Mouse (Mus musculus): ENCODE measurements around the gene Serf2.

Serf2 gene

DNA sequence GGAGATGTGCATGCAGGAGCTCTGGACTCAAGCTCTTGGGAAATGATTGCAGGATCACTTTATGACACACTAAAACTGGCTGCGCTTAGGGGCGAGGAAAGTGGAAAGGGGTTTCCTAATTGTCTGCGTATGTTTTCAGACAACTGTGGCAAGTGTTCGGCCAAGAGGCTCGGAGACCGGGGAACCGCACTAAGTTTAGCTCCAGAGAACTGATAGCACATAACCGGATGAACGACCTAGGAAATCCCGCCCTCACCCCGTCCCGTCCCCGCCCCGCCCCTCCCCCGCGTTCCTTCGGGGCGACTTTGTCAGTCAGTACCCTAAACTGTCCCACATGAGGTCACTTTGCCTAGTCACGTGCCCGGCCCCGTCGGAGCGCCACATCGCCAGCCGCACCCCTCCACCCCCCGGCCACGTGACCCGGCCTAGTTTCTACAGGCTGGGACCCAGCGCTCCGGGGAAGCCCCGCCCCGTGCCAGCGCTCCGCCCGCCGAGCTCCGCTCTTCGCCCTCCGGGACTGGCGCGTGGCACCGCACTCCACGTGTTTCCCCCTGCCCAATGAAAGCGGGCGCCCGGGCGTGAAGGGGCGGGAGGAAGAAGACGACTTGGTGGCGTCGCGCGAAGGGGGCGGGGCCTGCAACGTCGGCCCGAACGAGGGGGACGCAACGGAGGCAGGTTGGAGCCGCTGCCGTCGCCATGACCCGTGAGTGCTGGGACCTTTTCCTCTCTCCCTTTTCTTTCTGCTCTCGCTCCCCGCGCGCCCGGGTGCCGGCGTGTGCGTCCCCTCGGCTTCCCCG is at the start of gene Serf2:
Gene Serf2, plus strand, starts transcription at position 457 of the 797 bp plus-strand sequence.
- peak; percentile 99 for DNase-seq (ENCODE audit: low spot score)

GRCm38 (mm10) chr2:121403296-121403695 is 45.7 kb upstream of the Serf2 start:
- no peak for DNase-seq (ENCODE audit: low spot score)

- peak; percentile 35 for DNase-seq (ENCODE audit: low spot score)
These were observed 40.8 kb upstream of the Serf2 start for GRCm38 (mm10) chr2:121408160-121408559.

GRCm38 (mm10) chr2:121412843-121413386 is 36.1 kb upstream of the Serf2 start:
- DNase-seq (ENCODE audit: low spot score) = no peak

DNA sequence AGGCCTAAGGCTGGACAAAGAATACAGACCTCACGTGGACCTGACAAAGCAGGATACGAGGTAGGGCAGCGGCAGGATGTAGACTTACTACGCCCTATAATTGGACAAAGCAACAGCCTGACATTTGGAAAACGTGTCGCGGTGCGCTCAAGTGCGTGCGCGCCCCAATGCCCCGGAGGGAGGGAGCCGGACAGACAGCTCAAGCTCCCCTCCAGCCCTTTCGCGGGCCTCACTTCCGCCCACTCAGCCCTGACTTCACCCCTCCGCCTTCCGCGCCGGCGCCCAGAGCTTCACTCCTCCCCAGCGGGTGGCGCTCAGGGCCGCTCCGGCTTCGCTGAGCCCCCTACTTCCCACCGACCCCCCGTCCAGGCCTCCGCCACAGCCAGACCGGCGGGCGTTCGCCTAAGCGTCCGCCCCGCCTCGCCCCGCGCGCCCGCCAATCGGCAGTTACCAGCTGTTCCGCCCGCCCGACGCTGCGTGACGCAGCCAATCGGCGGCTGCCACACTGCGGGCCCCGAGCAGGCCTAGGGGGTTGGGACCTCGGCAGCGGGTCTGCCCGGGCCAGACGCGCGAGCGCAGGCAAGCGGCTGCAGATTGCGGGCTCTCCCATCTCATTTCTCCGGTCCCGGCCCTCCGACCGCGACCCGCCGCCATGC is 35.5 kb upstream of the Serf2 start, which contains the start of the genes Pdia3 and Catsper2:
Gene Pdia3, plus strand, starts transcription at position 389 of the 656 bp plus-strand sequence.
Gene Catsper2, minus strand, starts transcription at position 406 of the 656 bp plus-strand sequence.
- peak; percentile 97 for DNase-seq (ENCODE audit: low spot score)

GRCm38 (mm10) chr2:121414139-121414685 is 34.8 kb upstream of the Serf2 start:
- peak; percentile 45 for DNase-seq (ENCODE audit: low spot score)

GRCm38 (mm10) chr2:121415103-121415502 is 33.9 kb upstream of the Serf2 start:
- DNase-seq (ENCODE audit: low spot score) = no peak

DNA sequence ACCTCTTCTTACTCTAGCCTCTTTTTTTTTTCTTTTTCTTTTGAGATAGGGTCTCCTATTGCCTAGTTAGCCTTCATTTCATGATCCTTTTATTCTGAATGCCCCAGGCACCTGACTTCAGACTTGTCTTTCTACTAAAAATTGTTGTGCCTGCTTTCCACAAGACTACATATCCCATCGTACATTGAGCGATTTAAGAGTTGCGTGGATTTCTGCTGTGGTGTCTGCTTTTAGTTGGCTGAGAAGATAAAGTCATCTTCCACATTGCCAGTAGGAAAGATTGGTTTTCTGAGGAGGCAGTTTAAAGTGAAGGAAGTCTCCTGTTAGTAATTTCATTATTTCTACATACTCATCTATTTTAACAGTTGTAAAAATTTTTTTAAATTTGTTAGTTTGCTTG is 33.4 kb upstream of the Serf2 start:
- DNase-seq (ENCODE audit: low spot score) = no peak

- DNase-seq (ENCODE audit: low spot score) = no peak
These were observed 32.6 kb upstream of the Serf2 start for GRCm38 (mm10) chr2:121416356-121416755.

GRCm38 (mm10) chr2:121418476-121418875 is 30.5 kb upstream of the Serf2 start:
- DNase-seq (ENCODE audit: low spot score) = no peak

DNA sequence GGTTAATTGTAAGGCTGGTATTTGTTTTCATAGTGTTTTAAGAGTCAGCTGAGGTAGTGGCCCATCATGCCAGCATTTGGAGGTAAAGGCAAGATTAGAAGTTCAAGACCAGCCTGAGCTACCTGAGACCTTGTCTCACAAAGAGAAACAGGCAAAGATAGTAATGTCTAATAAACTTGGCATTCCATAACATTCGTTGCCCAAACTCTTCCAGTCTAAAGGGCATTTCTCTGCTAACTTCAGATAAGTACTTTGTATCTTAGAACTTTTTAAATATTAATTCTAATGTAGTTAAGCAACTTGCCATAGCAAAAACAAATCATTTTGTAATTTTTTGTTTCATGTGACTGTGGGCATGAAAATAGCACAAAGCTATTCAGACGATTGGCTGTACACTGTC is 25.8 kb upstream of the Serf2 start:
- DNase-seq (ENCODE audit: low spot score) = no peak

GRCm38 (mm10) chr2:121425890-121426289 is 23.1 kb upstream of the Serf2 start:
- DNase-seq (ENCODE audit: low spot score) = no peak

GRCm38 (mm10) chr2:121434854-121435253 is 14.1 kb upstream of the Serf2 start:
- peak; percentile 74 for DNase-seq (ENCODE audit: low spot score)

DNA sequence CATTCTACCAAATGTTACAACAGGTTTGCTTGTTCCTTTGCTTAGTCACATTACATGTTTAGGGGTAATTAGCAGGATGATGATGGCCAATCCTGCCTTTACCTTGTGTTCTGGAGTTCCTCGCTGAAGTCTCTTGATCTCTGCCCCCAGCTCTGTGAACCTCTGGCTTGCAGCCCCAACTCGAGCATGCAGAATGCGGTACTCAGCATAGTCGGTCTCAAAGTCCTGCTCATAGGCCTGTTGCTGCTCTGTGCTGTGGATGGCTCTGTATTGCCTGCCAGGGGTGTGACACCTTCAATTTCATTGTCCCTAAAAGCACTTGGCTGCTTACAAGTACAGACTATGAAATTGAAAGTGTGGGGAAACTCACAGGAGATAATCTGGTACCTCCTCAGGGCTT is 9.2 kb upstream of the Serf2 start:
- DNase-seq (ENCODE audit: low spot score) = no peak

DNA sequence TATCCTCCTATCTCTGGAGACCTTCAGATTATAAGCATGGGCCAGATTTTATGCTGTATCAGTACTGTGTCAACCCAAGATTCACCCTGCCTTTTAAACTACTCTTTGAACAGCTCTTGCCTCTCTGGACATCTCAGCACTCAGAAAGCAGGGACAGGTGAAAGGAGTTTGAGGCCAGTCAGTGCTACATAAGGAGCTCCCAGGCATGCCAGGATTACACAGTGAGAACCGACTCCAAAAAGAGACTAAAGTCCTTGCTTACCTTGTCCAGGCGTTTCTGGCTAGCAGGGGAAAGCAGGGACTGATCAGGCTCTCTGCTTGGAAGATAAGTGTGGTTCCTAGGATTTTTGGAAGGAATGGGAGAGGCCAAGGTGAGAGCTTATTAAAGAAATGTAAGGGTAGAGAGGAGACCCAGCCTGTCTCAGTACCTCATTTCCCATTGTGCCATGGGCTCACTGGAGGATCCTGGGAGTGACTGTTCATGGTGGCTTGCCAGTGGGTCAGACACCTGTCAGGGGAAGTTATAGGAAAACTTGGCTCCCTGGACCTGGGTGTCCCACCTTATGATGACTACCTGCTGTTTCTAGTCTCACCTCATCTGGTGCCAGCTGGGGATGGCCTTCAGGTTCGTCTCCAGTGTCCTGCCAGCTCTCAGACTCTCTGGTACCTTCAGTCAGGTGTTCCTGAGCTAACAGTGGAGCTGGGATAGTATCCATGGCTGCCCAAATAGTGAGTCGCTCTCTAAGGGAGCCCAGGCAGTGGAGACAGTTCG is 8.0 kb upstream of the Serf2 start:
- DNase-seq (ENCODE audit: low spot score) = no peak

DNA sequence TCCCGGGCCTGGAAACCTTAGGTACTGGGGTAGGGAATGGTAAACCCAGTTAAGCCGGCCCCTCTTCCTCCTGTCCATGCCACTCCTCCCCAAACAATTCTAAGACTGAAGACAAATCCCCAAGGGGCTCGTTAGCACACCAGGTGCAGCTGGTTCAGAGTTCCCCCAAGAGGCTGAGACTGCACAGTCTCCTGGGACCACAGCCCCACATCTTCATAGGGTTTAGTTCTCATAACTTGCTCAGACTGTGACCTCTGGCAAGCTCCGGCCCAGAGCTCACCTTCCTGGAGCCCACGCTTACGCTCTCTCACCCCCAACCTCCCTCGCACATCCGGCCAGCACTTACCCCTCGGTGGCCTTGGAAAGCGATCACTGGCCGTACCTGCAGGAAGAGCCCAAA is 7.2 kb upstream of the Serf2 start:
- DNase-seq (ENCODE audit: low spot score) = peak; percentile 15

DNA sequence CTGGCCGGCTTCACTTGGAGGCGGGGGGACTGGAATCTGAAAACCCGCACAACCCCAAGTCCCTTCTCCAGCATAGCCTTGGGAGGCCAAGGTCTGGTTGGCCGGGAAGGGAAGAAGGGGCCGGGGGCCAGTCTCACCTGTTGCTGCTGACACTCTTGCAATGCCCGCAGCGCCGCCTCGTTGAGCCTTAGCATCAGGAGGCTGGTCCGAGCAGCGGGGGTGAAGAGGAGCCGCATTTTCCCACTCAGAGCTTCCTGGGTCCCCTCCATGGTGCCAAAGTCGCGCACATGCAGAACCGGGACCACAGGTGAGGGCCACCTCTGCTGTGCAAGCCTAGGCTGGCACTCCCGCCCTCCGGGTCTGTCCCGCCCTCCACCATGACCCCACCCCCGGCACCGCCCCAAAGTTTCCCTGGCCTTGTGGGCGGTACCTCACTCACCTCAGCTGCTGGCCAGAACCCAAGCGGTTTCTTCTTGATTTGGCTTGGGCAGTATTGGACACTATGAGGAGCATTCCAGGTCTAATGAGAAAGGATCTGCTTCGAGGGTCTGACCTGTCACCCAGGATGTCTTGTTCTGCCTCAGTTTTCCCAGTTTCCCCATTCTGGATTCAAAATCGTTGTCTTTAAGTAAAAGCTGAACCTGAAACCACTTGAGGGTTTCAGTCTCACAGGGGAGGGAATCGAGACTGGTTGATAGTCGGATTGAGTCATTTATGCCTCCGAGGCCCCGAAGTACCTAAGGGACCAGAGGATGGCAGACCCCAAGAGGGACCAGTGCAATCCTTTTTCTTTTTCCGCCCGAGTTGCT is 6.5 kb upstream of the Serf2 start:
- peak; percentile 50 for DNase-seq (ENCODE audit: low spot score)

DNA sequence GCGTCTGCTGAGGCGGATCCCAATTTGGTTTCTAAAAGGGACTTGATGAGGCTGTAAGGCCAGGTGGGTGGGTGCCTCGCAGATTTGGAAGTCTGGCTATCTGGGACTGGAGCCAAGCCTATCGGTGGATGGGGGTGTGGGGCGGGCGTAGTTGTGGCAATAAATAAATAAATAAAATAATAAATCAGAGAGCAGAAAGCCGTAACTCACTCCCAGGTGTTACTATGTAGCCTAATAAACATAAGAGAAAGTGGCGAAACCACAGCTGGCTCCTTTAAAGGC is 6.0 kb upstream of the Serf2 start:
- DNase-seq (ENCODE audit: low spot score) = no peak

DNA sequence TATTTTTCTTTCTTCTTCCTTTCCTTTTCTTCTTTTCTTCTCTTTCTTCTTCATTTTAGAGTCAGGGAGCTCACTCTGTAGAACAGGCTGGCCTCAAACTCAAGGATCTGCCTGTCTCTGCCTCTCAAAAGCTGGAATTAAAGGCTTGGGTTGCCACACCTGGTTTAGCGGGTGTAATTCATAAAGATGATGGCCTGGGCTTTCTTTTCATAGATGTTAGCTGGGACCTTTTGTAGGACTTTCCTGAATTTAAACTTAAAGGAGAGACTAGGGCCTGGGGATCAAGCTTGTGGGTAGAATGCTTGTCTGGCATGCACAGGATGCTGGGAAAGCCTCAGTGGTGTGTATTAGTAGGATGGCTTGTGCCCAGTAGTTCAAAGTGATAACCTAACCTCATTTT is 4.8 kb upstream of the Serf2 start, which contains the start of gene Ell3:
Gene Ell3, minus strand, starts transcription at position 101 of the 400 bp plus-strand sequence.
- no peak for DNase-seq (ENCODE audit: low spot score)

GRCm38 (mm10) chr2:121445117-121445516 is 3.9 kb upstream of the Serf2 start:
- DNase-seq (ENCODE audit: low spot score) = no peak

DNA sequence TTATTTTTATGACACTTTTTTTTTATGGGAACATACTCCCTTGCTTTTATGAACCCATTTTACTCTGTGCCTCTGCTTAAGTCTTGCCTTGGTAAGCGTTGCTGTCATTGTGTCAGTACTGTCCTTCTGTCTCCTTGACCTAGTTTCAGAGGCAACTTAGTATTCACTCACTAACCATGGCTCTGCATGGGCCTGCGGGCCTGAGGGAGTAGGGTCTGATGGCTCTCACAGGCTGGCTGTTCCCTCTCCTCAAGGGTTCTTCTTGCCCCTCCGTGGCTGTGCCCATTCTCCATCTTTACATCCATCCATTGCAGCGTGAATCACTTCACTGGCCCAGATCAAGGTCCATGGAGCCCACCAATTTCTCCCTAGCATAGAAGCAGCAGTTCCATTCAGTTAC is 2.5 kb upstream of the Serf2 start:
- no peak for DNase-seq (ENCODE audit: low spot score)
